Mouse (Mus musculus) retina, postnatal 7 days (tissue): ENCODE data around the gene Cherp.

Experiments used
- DNase-seq: peaks from one replicate; pipeline ENCODE4 v3.0.0-alpha.2; 2012; ENCODE audit warnings: low read depth, low spot score

The Cherp gene

GRCm38 (mm10) chr8:72470684-72471083 is 4.3 kb downstream of the Cherp start:
- no peak for DNase-seq

- DNase-seq = no peak
Observed at GRCm38 (mm10) chr8:72469984-72470383, 5.0 kb downstream of the Cherp start.

GRCm38 (mm10) chr8:72469243-72469642 is 5.8 kb downstream of the Cherp start:
- no peak for DNase-seq

- no peak for DNase-seq
Observed at GRCm38 (mm10) chr8:72464211-72464610, 10.8 kb downstream of the Cherp start.

GRCm38 (mm10) chr8:72459881-72460533 is 15.0 kb downstream of the Cherp start:
- no peak for DNase-seq

GRCm38 (mm10) chr8:72458457-72458856 is 16.6 kb downstream of the Cherp start:
- no peak for DNase-seq

- no peak for DNase-seq
Observed at GRCm38 (mm10) chr8:72457806-72458205, 17.2 kb downstream of the Cherp start.

- DNase-seq = no peak
Observed at GRCm38 (mm10) chr8:72455317-72455716, 19.7 kb downstream of the Cherp start.

- no peak for DNase-seq
Observed at GRCm38 (mm10) chr8:72453904-72454303, 21.1 kb downstream of the Cherp start.

- no peak for DNase-seq
Observed at GRCm38 (mm10) chr8:72451516-72451915, 23.5 kb downstream of the Cherp start.

- DNase-seq = no peak
Observed at GRCm38 (mm10) chr8:72445071-72445470, 30.0 kb downstream of the Cherp start.

GRCm38 (mm10) chr8:72443994-72444350 is 31.1 kb downstream of the Cherp start:
- DNase-seq = no peak

- peak; percentile 96 for DNase-seq
Observed at GRCm38 (mm10) chr8:72443338-72443993, 31.6 kb downstream of the Cherp start, which contains the start of the genes Calr3 and 1700030K09Rik. Gene Calr3 (minus strand): TSS chr8:72443870. Gene 1700030K09Rik (plus strand): TSS chr8:72443880.

GRCm38 (mm10) chr8:72438248-72439015 is 36.6 kb downstream of the Cherp start:
- DNase-seq = no peak

GRCm38 (mm10) chr8:72434952-72435351 is 40.1 kb downstream of the Cherp start:
- DNase-seq = no peak

- DNase-seq = no peak
Observed at GRCm38 (mm10) chr8:72429676-72430075, 45.4 kb downstream of the Cherp start.

GRCm38 (mm10) chr8:72422926-72423325 is 52.1 kb downstream of the Cherp start:
- no peak for DNase-seq

GRCm38 (mm10) chr8:72421362-72422335 is 53.4 kb downstream of the Cherp start, which contains the start of gene Eps15l1:
Gene Eps15l1 (minus strand): TSS chr8:72421460.
- DNase-seq = peak; percentile 97

GRCm38 (mm10) chr8:72420571-72421361 is 54.3 kb downstream of the Cherp start:
- DNase-seq = peak; percentile 16

- no peak for DNase-seq
Observed at GRCm38 (mm10) chr8:72418073-72418472, 57.0 kb downstream of the Cherp start.
